Mouse (Mus musculus) neutrophil, adult 5-6 weeks (primary cell): ENCODE data around the gene Hc. TPM values are rescaled to one million over a fixed set of nuclear protein-coding genes. Genes with fewer than 3 reads are reported as not detected.
A peak's percentile ranks its signal among the peaks of the same experiment; 100 is the strongest.

Experiments
- ATAC-seq: fragments of 151-379, 151-347 bp; 2 replicates; pipeline ENCODE4 v1.8.0; 2017; ENCODE audit warnings: mild to moderate bottlenecking, moderate TSS enrichment; ENCODE audit not compliant: insufficient number of reproducible peaks, poor library complexity, low FRiP score, severe bottlenecking; ENCODE audit errors: extremely low read depth
- total RNA-seq: library from RNA; stranded (forward); fragments of 200-1000 nt; gene quantifications from 2 replicates; pipeline ENCODE4 v1.2.3, GENCODE M21; 2017

Gene Hc
- total RNA-seq, 1 experiment from 2014 or later: not detected

DNA sequence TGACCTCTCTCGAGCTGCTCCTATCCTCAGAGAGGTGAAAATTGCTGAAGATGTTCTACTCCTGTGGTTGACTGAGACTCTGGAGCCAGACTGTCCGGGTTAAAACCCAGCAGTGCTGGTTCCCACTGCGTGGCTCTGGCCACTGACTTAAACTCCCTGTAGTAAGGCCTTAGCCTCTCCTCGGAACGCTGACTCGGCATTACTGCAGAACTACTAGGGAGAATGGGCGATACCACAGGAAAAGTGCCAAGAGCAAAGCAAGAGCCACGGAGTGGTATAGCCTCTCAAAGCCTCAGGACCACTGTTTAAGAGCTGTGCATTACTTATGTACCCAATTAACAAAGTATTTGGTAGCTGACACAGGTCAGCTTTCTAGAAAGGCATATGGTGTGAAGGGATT, 76.4 kb downstream of the Hc start:
- ATAC-seq: no peak

DNA sequence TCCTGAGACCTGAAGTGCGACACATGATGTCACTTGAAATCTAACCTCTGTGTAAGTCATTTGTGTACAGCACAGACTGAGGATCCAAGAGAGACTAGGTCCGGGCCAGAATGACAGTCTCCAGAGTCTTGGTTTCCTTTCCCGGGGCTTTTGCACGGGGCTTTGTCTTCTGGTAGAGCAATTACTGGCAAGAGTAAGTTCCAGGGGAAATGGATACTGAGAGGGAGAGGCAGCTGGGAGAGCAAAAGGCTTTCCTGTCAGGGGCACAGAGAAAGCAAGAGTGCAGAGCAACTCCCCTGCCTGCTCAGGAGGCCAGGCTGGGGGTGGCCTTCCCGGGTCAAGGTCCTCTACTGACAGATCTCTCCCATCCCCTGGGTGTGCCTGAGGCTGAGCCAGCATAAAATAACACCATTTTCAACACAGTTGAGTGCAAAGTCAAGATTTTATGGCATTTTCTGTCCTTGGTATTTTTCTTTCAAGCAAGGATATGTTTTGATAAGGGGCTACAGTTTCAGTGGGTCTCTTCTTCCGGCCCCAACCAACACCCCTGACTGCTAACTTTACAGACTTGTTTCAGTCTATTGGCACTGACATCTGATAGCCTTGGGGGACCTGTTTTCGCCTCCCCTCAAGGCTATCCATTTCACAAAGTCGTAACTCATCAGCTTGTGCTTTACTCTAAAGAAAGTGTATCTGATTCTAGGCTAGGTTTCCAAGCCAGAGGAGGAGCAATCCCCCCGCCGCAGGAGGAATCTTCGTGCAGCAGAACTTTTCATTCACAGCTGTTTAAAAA, 78.1 kb downstream of the Hc start:
- ATAC-seq: no peak

- ATAC-seq: no peak
These were observed 79.0 kb downstream of the Hc start for GRCm38 (mm10) chr2:34982096-34982724.

DNA sequence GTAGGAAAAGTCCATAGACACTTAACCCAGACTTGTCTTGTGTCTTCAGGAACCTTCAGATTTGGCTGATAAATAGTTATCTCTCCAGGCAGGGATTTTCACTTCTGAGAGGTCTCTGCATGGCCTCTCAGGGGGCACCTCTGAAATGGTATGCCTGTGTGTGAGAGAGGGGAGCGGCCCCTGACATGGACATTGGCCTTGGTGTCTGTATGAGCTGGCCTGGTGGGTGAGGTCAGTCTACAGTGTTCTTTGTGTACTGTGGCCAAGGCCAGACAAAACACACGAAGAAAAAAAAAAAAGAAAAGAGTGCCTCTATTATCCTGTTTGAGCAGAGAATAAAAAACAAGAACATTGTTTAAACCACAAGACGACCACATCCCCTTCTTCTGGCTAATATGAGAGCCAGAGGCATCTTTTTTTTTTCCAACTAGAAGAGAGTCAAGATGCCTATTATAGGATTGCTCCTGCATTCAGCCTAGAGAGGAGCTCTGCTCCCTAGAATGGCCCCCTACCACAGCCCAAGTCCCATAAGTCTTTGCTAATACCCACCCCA, 81.7 kb downstream of the Hc start:
- ATAC-seq: no peak

GRCm38 (mm10) chr2:34978226-34978625, 83.0 kb downstream of the Hc start:
- ATAC-seq: no peak

DNA sequence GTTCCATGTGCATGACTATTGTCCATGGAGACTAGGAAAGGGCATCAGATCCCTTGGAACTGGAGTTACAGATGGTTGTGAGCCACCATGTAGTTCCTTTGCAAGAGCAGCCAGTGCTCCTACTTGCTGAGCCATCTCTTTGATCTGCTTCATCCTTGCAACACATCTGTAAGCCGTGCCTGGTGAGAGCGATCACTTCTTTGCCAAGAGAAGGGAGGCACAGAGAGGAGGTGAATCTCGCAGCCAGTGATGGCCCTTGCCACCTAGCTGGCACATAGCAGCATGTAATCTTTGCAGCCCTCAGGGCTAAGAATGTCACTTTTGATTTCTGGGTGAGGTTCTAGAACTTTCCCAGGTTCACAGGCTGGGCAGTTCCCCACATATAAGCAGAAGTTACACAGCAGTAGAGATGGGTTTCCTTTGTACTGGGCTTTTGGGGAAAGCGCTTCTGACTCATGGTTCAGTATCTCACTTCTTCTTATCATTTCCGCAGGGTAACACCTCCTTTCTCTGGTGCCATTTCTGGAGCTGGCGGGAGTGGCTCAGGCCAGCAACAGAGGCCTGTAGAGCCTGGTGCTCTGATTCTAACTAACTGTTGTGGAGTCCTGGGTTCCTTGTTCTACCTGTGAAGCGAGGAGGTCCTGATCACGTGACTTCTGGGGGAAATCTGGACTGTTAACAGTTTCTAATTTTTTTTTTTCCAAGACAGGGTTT, 84.1 kb downstream of the Hc start:
- peak; percentile 72 for ATAC-seq

DNA sequence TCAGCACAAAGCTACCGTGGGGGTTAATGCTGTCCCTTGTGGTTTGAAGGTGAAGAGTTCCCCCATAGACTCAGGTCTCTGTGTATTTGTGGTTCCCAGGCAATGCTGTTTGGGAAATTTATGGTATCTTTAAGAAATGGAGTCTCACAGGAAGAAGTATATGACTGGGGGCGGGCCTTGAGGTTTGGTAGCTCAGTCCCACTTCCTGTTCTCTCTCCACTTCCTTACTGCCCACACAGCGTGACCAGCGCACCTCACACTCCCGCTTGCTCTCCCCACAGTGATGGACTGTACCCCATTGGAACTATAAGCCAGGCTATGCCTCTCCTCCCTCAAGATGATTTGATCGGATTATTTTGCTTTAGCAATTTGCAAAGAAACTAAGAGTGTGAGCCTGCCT, 84.8 kb downstream of the Hc start:
- ATAC-seq: peak; percentile 69

GRCm38 (mm10) chr2:34973087-34973486, 88.2 kb downstream of the Hc start:
- ATAC-seq: no peak

DNA sequence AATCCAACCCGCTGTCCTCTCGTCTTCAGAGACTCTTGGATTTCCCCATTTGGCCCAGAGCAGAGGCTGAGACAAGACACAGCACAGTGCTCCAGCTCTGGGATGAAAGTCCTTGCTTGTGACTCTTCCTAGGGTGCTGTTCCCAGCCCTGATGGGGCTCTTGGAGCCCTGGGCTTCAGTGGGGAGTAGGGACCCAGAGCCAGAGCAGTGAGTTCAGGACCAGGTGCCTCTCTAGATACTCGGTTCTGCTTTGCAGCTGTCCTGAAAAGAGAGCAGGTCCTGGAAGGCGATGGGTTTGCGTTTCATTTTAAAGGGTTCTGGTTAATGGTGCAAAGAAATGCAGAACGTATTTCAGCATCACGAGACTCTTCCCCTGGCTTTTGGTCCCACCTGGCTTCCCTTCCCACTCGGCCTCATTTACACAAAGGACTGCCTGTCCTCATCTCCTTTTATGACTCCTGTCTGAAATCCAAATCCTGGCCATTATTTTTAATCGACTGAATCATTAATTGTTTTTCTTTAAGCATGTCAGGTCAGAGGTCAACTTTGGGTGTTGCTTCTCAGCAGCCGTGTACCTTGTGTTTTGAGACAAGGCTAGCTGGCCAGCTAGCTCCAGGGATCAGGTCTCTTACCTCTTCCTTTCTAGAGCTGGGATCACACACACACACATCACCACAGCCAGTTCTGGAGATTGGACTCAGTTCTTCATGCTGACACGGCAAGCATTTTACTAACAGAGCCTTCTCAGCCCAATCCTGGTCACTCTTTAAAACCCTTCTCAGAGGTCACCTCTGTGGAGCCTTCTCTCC, 90.0 kb downstream of the Hc start:
- no peak for ATAC-seq

GRCm38 (mm10) chr2:34970092-34970750, 91.0 kb downstream of the Hc start:
- ATAC-seq: peak; percentile 37; the same call in 1 of the 2 replicates

DNA sequence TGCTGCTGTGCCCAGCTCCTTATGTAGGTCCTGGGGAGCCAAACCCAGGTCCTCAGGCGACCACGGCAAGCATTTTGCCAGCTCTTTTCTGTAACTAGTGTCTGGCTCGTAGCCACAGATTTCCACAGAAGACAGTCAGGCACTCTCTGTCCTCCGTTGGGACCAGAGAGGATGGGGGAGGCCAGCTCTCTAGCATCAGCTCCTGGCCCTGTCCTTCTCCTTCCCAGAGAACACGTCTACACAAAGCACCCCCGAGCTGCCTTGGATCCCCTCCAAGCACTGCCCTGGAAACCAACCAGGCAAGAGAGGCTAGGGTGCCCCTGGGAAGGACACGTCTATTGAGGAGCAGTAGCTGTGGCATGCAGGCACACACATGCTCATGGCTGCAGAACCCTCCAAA, 92.1 kb downstream of the Hc start:
- ATAC-seq: no peak

DNA sequence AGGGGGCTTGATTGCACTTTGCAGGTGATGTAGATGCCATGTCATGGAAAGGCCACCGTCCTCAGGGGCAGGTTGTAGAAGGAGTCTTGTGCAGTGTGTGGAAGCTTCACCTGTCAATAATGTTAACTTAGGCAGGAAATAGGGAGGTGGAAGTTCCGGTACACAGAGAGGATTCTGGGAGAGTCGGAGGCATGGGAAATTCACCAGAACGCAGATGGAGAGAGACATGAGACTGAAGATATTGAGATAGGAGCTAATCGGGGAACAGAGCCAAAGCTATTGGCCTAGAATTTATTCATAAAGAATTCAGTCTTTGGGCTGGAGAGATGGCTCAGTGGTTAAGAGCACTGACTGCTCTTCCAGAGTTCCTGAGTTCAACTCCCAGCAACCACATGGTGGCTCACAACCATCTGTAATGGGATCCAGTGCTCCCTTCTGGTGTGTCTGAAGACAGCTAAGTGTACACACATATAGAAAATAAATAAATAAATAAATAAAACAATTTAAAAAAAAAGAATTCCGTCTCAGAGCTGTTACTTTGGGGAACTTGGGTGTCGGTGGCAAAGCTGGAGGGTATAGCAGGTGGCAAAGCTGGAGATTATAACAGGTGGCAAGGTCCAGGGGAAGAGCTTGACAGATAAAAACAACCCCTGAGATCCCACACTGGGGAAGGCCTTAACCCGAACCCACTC, 94.8 kb downstream of the Hc start:
- ATAC-seq: no peak

- ATAC-seq: no peak
These were observed 95.4 kb downstream of the Hc start for GRCm38 (mm10) chr2:34965806-34966205.

DNA sequence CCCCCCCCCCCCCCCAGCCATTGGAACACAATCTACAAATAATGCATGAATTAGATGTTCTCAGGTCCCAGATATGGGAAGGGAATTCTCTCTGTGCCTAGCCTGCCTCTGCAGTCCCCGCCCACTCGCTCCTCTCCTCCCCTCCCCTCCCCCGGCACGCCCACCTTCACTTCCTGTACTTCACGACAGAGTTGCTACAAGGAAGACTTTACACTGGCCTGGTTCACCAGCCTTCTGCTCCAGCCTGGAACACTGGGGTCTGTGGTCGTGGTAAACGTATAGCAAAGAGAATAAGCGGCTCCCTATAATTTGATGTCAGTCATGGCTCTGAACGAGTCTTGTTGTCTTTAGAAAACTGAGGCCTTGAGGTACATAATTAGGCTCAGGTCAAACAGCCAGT, 95.9 kb downstream of the Hc start:
- peak; percentile 30; the same call in 1 of the 2 replicates for ATAC-seq

GRCm38 (mm10) chr2:34964651-34965050, 96.6 kb downstream of the Hc start:
- no peak for ATAC-seq

GRCm38 (mm10) chr2:34964230-34964629, 97.0 kb downstream of the Hc start:
- ATAC-seq: no peak

GRCm38 (mm10) chr2:34963371-34963956, 97.8 kb downstream of the Hc start:
- peak; percentile 79 for ATAC-seq
